9 mouse cellular contexts compared by ENCODE assay signal in genomic region chr3:116033871-116034222, GRCm38 (mm10). TPM values are rescaled to one million over a fixed set of nuclear protein-coding genes. Genes with fewer than 3 reads are reported as not detected.
A peak's percentile ranks its signal among the peaks of the same experiment; 100 is the strongest.
DNase-seq lines count a peak whose midpoint lies in the region; ATAC-seq and TF ChIP-seq lines count a peak whose summit lies in the region.
"Had no signal": no experiment of that assay in that cellular context is flagged by ENCODE, and none has a peak within 500 bp of the region (broad histone marks: within the 10 kb centered on the region; RNA-seq: fewer than 3 reads in every experiment).

No protein-coding gene starts in this region.

- H3K27ac ChIP-seq in heart, embryonic 12.5 days (ENCODE audit: poor library complexity, severe bottlenecking) = no peak overlapping the region
- no peak overlapping the region for H3K27ac ChIP-seq in ES-E14 (ENCODE audit: insufficient read depth, low read depth, low read length, poor library complexity, severe bottlenecking)
- no peak overlapping the region for H3K27ac ChIP-seq in kidney, embryonic 16.5 days (ENCODE audit: low read length)
- H3K27ac ChIP-seq: limb, embryonic 15.5 days had no signal

- in situ Hi-C loops in ES-E14 (cut with MboI; ENCODE audit: low sequenced_read_pairs in 2 of 2, unreplicated experiment in 2 of 2) = no loop called here

- no peaks in the 10 kb centered on the region for H3K27me3 ChIP-seq in heart, embryonic 12.5 days (replicated peaks)
- H3K27me3 ChIP-seq in kidney, embryonic 16.5 days (ENCODE audit: insufficient read depth, low read length) = 0 out of 2 replicates have a peak, but pooled peaks cover 3% of the 10 kb centered on the region
- H3K27me3 ChIP-seq: limb, embryonic 15.5 days had no signal

- no peaks in the 10 kb centered on the region for H3K36me3 ChIP-seq in heart, embryonic 12.5 days
- H3K36me3 ChIP-seq in ES-E14 (ENCODE audit: control insufficient read depth, insufficient read depth, low read length, poor library complexity, severe bottlenecking) = no peaks in the 10 kb centered on the region
- H3K36me3 ChIP-seq in kidney, embryonic 16.5 days (ENCODE audit: insufficient read depth, low read length) = no peaks in the 10 kb centered on the region
- H3K36me3 ChIP-seq: limb, embryonic 15.5 days had no signal

- 51% methylated on average over 3 of the region's 3 CpGs for WGBS in heart, embryonic 12.5 days
- WGBS in kidney, embryonic 16.5 days = 55% methylated on average over 3 of the region's 3 CpGs

- H3K4me2 ChIP-seq in heart, embryonic 12.5 days = no peak overlapping the region
- no peak overlapping the region for H3K4me2 ChIP-seq in kidney, embryonic 16.5 days (replicated peaks; ENCODE audit: low read depth, low read length)
- H3K4me2 ChIP-seq: limb, embryonic 15.5 days had no signal

- H3K9ac ChIP-seq in heart, embryonic 12.5 days = no peak overlapping the region
- no peak overlapping the region for H3K9ac ChIP-seq in ES-E14 (ENCODE audit: insufficient read depth, low read depth, low read length, poor library complexity, severe bottlenecking)
- no peak overlapping the region for H3K9ac ChIP-seq in kidney, embryonic 16.5 days (replicated peaks; ENCODE audit: low read length)
- H3K9ac ChIP-seq: limb, embryonic 15.5 days had no signal

- peak; percentile 30 to 66 for DNase-seq in heart, postnatal 10 days
- DNase-seq in ES-E14 (ENCODE audit: low read depth, low spot score) = peak; percentile 43
- DNase-seq in embryo, embryonic 11 days = peak; percentile 79
- peak; percentile 86 for DNase-seq in retina, embryonic 14.5 days (ENCODE audit: low spot score)
- DNase-seq in layer of hippocampus, postnatal 14 days (ENCODE audit: low spot score in 2 of 2) = no peak
- no peak for DNase-seq in left cerebral cortex, postnatal 36 days (ENCODE audit: low spot score in 2 of 2)

- H3K4me1 ChIP-seq in heart, embryonic 12.5 days (replicated peaks) = no peaks in the 10 kb centered on the region
- no peaks in the 10 kb centered on the region for H3K4me1 ChIP-seq in ES-E14 (ENCODE audit: control insufficient read depth in 2 of 2, insufficient read depth in 2 of 2, low read length in 2 of 2, poor library complexity in 1 of 2)
- H3K4me1 ChIP-seq in kidney, embryonic 16.5 days (ENCODE audit: insufficient read depth, low read length) = no peaks in the 10 kb centered on the region
- H3K4me1 ChIP-seq: limb, embryonic 15.5 days had no signal

- no peak overlapping the region for H3K4me3 ChIP-seq in heart, embryonic 12.5 days
- H3K4me3 ChIP-seq in ES-E14 (ENCODE audit: insufficient read depth in 1 of 2, low read depth in 1 of 2, low read length in 2 of 2, poor library complexity in 1 of 2, severe bottlenecking in 1 of 2) = no peak overlapping the region
- no peak overlapping the region for H3K4me3 ChIP-seq in kidney, embryonic 16.5 days (ENCODE audit: low read length)
- H3K4me3 ChIP-seq: limb, embryonic 15.5 days had no signal

- ATAC-seq in heart, embryonic 12.5 days (ENCODE audit: insufficient number of reproducible peaks, low FRiP score) = no peak
- 0 out of 2 replicates have a peak, but pooled peaks have one; percentile 19 for ATAC-seq in kidney, embryonic 16.5 days (ENCODE audit: low FRiP score, low TSS enrichment)

- H3K9me3 ChIP-seq in heart, embryonic 12.5 days (replicated peaks) = no peaks in the 10 kb centered on the region
- no peaks in the 10 kb centered on the region for H3K9me3 ChIP-seq in ES-E14 (ENCODE audit: control insufficient read depth, insufficient read depth, low read depth, low read length)
- H3K9me3 ChIP-seq in kidney, embryonic 16.5 days (ENCODE audit: low read length) = no peaks in the 10 kb centered on the region
- H3K9me3 ChIP-seq: limb, embryonic 15.5 days had no signal

- intact Hi-C loops in heart, postnatal 10 days (cut with DNase I) = loop anchor here (1.0 kb wide), 1 partner anchor 293 kb away; no protein-coding TSS in a partner anchor
- intact Hi-C loops in left cerebral cortex, postnatal 36 days (cut with DNase I) = loop anchor here (1.0 to 10.0 kb wide), 2 partner anchors 293 to 451 kb away; no protein-coding TSS in a partner anchor

TF ChIP-seq in ES-E14, 5 proteins besides CTCF, POLR2A, EP300 and RAD21:
- TF ChIP-seq HCFC1 (IDR thresholded peaks at IDR 0.05; ENCODE audit: borderline replicate concordance, insufficient read depth, low read length) (no peak), ZC3H11A (IDR thresholded peaks at IDR 0.05; ENCODE audit: borderline replicate concordance, low read depth, low read length) (peak; percentile 45; the same call in 1 of the 2 replicates)
TF ChIP-seq in ES-E14: peak in this region for 1.

RNA-seq across cellular contexts. Expression of gene Extl2, which starts 26.6 kb away (rescaled TPM):
- total RNA-seq in heart, postnatal 10 days (2021) = 10 to 100 TPM; 16.7 to 18.1 TPM
- 25.4 and 26.5 TPM in 2 replicates for polyA plus RNA-seq in heart, embryonic 12.5 days (2016; fragmentation: Nextera tagmentation; extraction: Ambion mirVana)
- total RNA-seq in ES-E14 (2012; rRNA removed) = 8.4 and 8.8 TPM in 2 replicates
- polyA plus RNA-seq in kidney, embryonic 16.5 days (2015; fragmentation: Nextera tagmentation; extraction: Ambion mirVana) = 21.5 and 22.0 TPM in 2 replicates
- 10 to 100 TPM; 64.1 to 65.2 TPM for total RNA-seq in layer of hippocampus, postnatal 14 days (2021)
- 10 to 100 TPM; 69.6 to 77.5 TPM for total RNA-seq in left cerebral cortex, postnatal 36 days (2021)

RNA-seq across cellular contexts. Expression of gene Slc30a7, which starts 26.6 kb away (rescaled TPM):
- 10 to 100 TPM; 24.4 to 29.6 TPM for total RNA-seq in heart, postnatal 10 days (2021)
- polyA plus RNA-seq in heart, embryonic 12.5 days (2016; fragmentation: Nextera tagmentation; extraction: Ambion mirVana) = 19.9 and 21.3 TPM in 2 replicates
- 15.2 and 25.1 TPM in 2 replicates for total RNA-seq in ES-E14 (2012; rRNA removed)
- polyA plus RNA-seq in kidney, embryonic 16.5 days (2015; fragmentation: Nextera tagmentation; extraction: Ambion mirVana) = 30.8 and 31.4 TPM in 2 replicates
- 10 to 100 TPM; 22.8 to 27.0 TPM for total RNA-seq in layer of hippocampus, postnatal 14 days (2021)
- total RNA-seq in left cerebral cortex, postnatal 36 days (2021) = 10 to 100 TPM; 24.0 to 31.2 TPM

Comparison
In these comparisons a context has a peak if more than half of its experiments do, and no peak if none do; other contexts are left out.
1. DNase-seq: peak in heart, postnatal 10 days (2 of 2), ES-E14 (single experiment), embryo, embryonic 11 days (single experiment) and retina, embryonic 14.5 days (single experiment); none in layer of hippocampus, postnatal 14 days (0 of 2) and left cerebral cortex, postnatal 36 days (0 of 2).